Mouse (Mus musculus) splenic B cell, adult 2 months (primary cell): ENCODE results near the gene Dtwd1.
"Not testable (repeated sequence)": the region's sequence is repeated elsewhere in the genome, so short reads cannot be mapped to it uniquely, and the experiment has no call there.

Experiments used
- DNase-seq: peaks from one replicate; pipeline ENCODE4 v3.0.0-alpha.2; 2011; ENCODE audit warnings: low read depth, low spot score
- H3K27me3 ChIP-seq: 2 replicates; pipeline ENCODE4 v1.6.1; 2012; ENCODE audit warnings: mild to moderate bottlenecking, low read length, moderate library complexity, mixed read lengths; ENCODE audit not compliant: control insufficient read depth, poor library complexity, insufficient read depth, severe bottlenecking
- H3K36me3 ChIP-seq: 2 replicates; pipeline ENCODE4 v1.6.1; 2012; ENCODE audit warnings: mild to moderate bottlenecking, low read length, moderate library complexity, mixed read lengths; ENCODE audit not compliant: control insufficient read depth, poor library complexity, insufficient read depth, severe bottlenecking

Dtwd1 gene

GRCm38 (mm10) chr2:126151855-126152571, at the start of gene Dtwd1, which contains the start of gene Fam227b:
Dtwd1 (plus strand) TSS chr2:126152141.
Fam227b (minus strand) TSS chr2:126152004.
- peak; percentile 96 for DNase-seq
- H3K36me3 ChIP-seq, result peaks cover 6% of the 10 kb centered on the region
- no peaks in the 10 kb centered on the region for H3K27me3 ChIP-seq

GRCm38 (mm10) chr2:126147723-126148122, 4.2 kb upstream of the Dtwd1 start:
- Histone ChIP-seq H3K27me3 (no peaks in the 10 kb centered on the region), H3K36me3 (no peaks in the 10 kb centered on the region)
- peak; percentile 32 for DNase-seq

- Histone ChIP-seq H3K27me3 (no peaks in the 10 kb centered on the region), H3K36me3 (0 out of 2 replicates have a peak, but pooled peaks cover 5% of the 10 kb centered on the region)
- no peak for DNase-seq
These were observed 13.5 kb downstream of the Dtwd1 start for GRCm38 (mm10) chr2:126165277-126166018.

- Histone ChIP-seq H3K36me3 (0 out of 2 replicates have a peak, but pooled peaks cover 2% of the 10 kb centered on the region), H3K27me3 (no peaks in the 10 kb centered on the region)
- no peak for DNase-seq
These were observed 14.4 kb downstream of the Dtwd1 start for GRCm38 (mm10) chr2:126166335-126166734.

GRCm38 (mm10) chr2:126166848-126167617, 15.1 kb downstream of the Dtwd1 start:
- H3K27me3 ChIP-seq, result no peaks in the 10 kb centered on the region
- no peak for DNase-seq
- no peaks in the 10 kb centered on the region for H3K36me3 ChIP-seq

GRCm38 (mm10) chr2:126171427-126171826, 19.5 kb downstream of the Dtwd1 start:
- 0 out of 2 replicates have a peak, but pooled peaks cover 3% of the 10 kb centered on the region for H3K27me3 ChIP-seq
- DNase-seq, result no peak
- H3K36me3 ChIP-seq, result no peaks in the 10 kb centered on the region

- no peaks in the 10 kb centered on the region for H3K27me3 ChIP-seq
- DNase-seq, result no peak
These were observed 39.4 kb downstream of the Dtwd1 start for GRCm38 (mm10) chr2:126191306-126191705.

GRCm38 (mm10) chr2:126192129-126192528, 40.2 kb downstream of the Dtwd1 start:
- Histone ChIP-seq H3K27me3 (no peaks in the 10 kb centered on the region), H3K36me3 (no peaks in the 10 kb centered on the region)
- no peak for DNase-seq

More at GRCm38 (mm10) chr2:126191306-126191705, 39.4 kb downstream of the Dtwd1 start:
- H3K36me3 ChIP-seq, result no peaks in the 10 kb centered on the region

GRCm38 (mm10) chr2:126195631-126196356, 43.9 kb downstream of the Dtwd1 start:
- Histone ChIP-seq H3K27me3 (no peaks in the 10 kb centered on the region), H3K36me3 (no peaks in the 10 kb centered on the region)
- DNase-seq, result no peak

- Histone ChIP-seq H3K36me3 (no peaks in the 10 kb centered on the region), H3K27me3 (no peaks in the 10 kb centered on the region)
- DNase-seq, result no peak
These were observed 47.0 kb downstream of the Dtwd1 start for GRCm38 (mm10) chr2:126198971-126199370.

- Histone ChIP-seq H3K27me3 (no peaks in the 10 kb centered on the region), H3K36me3 (no peaks in the 10 kb centered on the region)
- DNase-seq, result no peak
These were observed 59.2 kb downstream of the Dtwd1 start for GRCm38 (mm10) chr2:126211011-126211680.

GRCm38 (mm10) chr2:126214800-126215199, 62.9 kb downstream of the Dtwd1 start, which contains the start of gene Gm17555:
Gm17555 (plus strand) TSS chr2:126215100.
- not testable (repeated sequence) for H3K27me3 ChIP-seq, H3K36me3 ChIP-seq, DNase-seq
